Mouse (Mus musculus) monocyte, adult 2 months (primary cell): Measurements from ENCODE around the gene Xlr3a.
"Not testable (repeated sequence)": the region's sequence is repeated elsewhere in the genome, so short reads cannot be mapped to it uniquely, and the experiment has no call there.

Experiments
- DNase-seq, 2 experiments: peaks; one replicate each; pipeline ENCODE4 v3.0.0; 2022; ENCODE audit warnings: low spot score in 2 of 2, low read depth in 1 of 2

Xlr3a gene

GRCm38 (mm10) chrX:73096941-73097508, at the start of gene Xlr3a:
Gene Xlr3a, minus strand, starts transcription at chrX:73097095.
- DNase-seq: not testable (repeated sequence)

- not testable (repeated sequence) for DNase-seq
Observed at GRCm38 (mm10) chrX:73143218-73143618, 46.3 kb upstream of the Xlr3a start.

GRCm38 (mm10) chrX:73122859-73123829, 26.2 kb upstream of the Xlr3a start:
- DNase-seq: not testable (repeated sequence)

- DNase-seq: not testable (repeated sequence)
Observed at GRCm38 (mm10) chrX:73116747-73117146, 19.9 kb upstream of the Xlr3a start, which contains the start of gene Gm14685. Gene Gm14685, plus strand, starts transcription at chrX:73117047.

GRCm38 (mm10) chrX:73082267-73083055, 14.4 kb downstream of the Xlr3a start, which contains the start of gene Xlr4a:
Gene Xlr4a, minus strand, starts transcription at chrX:73082478.
- DNase-seq: not testable (repeated sequence)

GRCm38 (mm10) chrX:73066765-73067312, 30.1 kb downstream of the Xlr3a start:
- DNase-seq: not testable (repeated sequence)

GRCm38 (mm10) chrX:73064415-73064793, 32.5 kb downstream of the Xlr3a start, which contains the start of gene Pnma3:
Gene Pnma3, plus strand, starts transcription at chrX:73064787.
- no peak for DNase-seq

- no peak for DNase-seq
Observed at GRCm38 (mm10) chrX:73063512-73064414, 33.1 kb downstream of the Xlr3a start.

- no peak for DNase-seq
Observed at GRCm38 (mm10) chrX:73062323-73062722, 34.6 kb downstream of the Xlr3a start.

GRCm38 (mm10) chrX:73061528-73061927, 35.4 kb downstream of the Xlr3a start:
- DNase-seq: no peak

GRCm38 (mm10) chrX:73053860-73054563, 42.9 kb downstream of the Xlr3a start:
- DNase-seq: peak; percentile 65 to 83

- no peak for DNase-seq
Observed at GRCm38 (mm10) chrX:73039666-73040065, 57.2 kb downstream of the Xlr3a start.

- no peak for DNase-seq
Observed at GRCm38 (mm10) chrX:73038831-73039230, 58.1 kb downstream of the Xlr3a start.

- no peak for DNase-seq
Observed at GRCm38 (mm10) chrX:73037003-73037402, 59.9 kb downstream of the Xlr3a start, which contains the start of gene Pnma5. Gene Pnma5, minus strand, starts transcription at chrX:73037103.
